Mouse (Mus musculus): ENCODE results near the gene Lcp1. TPM values are rescaled to one million over a fixed set of nuclear protein-coding genes. Genes with fewer than 3 reads are reported as not detected.

Lcp1 gene
- total and polyA plus RNA-seq, 3 experiments: 6.8 to 15.2 (median 14.3) TPM

DNA sequence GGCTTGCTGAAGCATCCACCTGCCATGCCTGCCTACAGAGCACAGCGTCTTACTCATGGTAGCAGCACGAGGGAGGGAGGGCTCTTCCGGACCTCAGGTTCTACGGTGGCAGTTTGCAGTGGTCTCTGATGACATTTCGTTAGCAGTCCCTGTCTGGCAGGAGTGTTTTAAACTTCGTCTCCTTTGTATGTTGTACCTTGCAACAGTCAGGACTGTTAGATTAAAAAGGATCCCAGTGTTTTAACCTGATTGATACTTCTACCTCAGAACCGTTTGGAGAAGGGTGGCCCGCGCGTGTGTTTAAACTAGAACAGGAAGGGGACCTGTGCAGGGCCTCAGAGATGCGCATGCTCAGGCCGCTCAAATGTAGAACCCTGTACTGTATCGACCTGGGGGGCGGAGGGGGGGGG, 47.5 kb downstream of the Lcp1 start:
- Histone ChIP-seq H3K79me2 (replicated peaks; ENCODE audit: control insufficient read depth, insufficient read depth, low read length) (no peaks in the 10 kb centered on the region), H3K9ac (ENCODE audit: low read depth, low read length) (no peak overlapping the region), H3K27ac (no peak overlapping the region), H3K4me1 (ENCODE audit: control insufficient read depth, insufficient read depth, low read length) (no peaks in the 10 kb centered on the region; the same call in 1 of the 2 replicates), H3K4me3 (no peak overlapping the region), H3K27me3 (ENCODE audit: control insufficient read depth, insufficient read depth, low read length) (no peaks in the 10 kb centered on the region), H3K36me3 (ENCODE audit: control insufficient read depth, insufficient read depth, low read length) (no peaks in the 10 kb centered on the region)
- TF ChIP-seq POLR2A (IDR thresholded peaks at IDR 0.05; ENCODE audit: insufficient read depth, low read depth, low read length) (no peak), EP300 (IDR thresholded peaks at IDR 0.05; ENCODE audit: insufficient read depth, low read depth, low read length) (no peak)
- DNase-seq: peak in 1 of 2 experiments; percentile 51
- WGBS: 77% methylated on average over 14 of the region's 14 CpGs
- intact Hi-C loops (cut with DNase I): no loop called here

DNA sequence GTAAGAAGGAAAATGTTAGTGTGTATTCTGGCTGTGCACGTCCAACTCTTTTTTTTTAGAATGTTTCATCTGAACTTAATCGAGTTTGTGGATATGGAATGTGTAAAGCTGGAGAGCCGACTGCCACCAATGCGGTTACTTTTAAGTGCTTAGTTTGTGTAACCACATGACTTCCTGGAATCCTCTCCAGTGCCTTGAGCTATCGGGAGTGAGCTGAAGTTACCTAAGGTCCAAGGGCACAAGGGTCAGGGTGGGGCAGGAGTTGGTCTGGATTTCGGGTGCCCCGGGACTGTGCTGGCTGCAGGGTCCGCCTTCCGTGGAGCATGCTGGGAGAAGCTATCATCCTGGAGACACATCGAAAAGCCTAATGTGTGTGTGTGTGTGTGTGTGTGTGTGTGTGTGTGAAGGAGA, 47.9 kb downstream of the Lcp1 start:
- no peak overlapping the region for H3K4me3 ChIP-seq
- no peaks in the 10 kb centered on the region; the same call in 1 of the 2 replicates for H3K4me1 ChIP-seq (ENCODE audit: control insufficient read depth, insufficient read depth, low read length)
- TF ChIP-seq CTCF (IDR thresholded peaks at IDR 0.05): no peak
- TF ChIP-seq POLR2A (IDR thresholded peaks at IDR 0.05; ENCODE audit: insufficient read depth, low read depth, low read length): no peak
- no peak for TF ChIP-seq EP300 (IDR thresholded peaks at IDR 0.05; ENCODE audit: insufficient read depth, low read depth, low read length)
- intact Hi-C loops (cut with DNase I): no loop called here
- no peaks in the 10 kb centered on the region for H3K27me3 ChIP-seq (ENCODE audit: control insufficient read depth, insufficient read depth, low read length)
- 54% methylated on average over 10 of the region's 10 CpGs for WGBS
- no peak overlapping the region for H3K27ac ChIP-seq
- peak overlapping the region; percentile 22 for H3K9ac ChIP-seq (ENCODE audit: low read depth, low read length)
- DNase-seq: no peak
- no peaks in the 10 kb centered on the region for H3K79me2 ChIP-seq (replicated peaks; ENCODE audit: control insufficient read depth, insufficient read depth, low read length)
- no peaks in the 10 kb centered on the region for H3K36me3 ChIP-seq (ENCODE audit: control insufficient read depth, insufficient read depth, low read length)

DNA sequence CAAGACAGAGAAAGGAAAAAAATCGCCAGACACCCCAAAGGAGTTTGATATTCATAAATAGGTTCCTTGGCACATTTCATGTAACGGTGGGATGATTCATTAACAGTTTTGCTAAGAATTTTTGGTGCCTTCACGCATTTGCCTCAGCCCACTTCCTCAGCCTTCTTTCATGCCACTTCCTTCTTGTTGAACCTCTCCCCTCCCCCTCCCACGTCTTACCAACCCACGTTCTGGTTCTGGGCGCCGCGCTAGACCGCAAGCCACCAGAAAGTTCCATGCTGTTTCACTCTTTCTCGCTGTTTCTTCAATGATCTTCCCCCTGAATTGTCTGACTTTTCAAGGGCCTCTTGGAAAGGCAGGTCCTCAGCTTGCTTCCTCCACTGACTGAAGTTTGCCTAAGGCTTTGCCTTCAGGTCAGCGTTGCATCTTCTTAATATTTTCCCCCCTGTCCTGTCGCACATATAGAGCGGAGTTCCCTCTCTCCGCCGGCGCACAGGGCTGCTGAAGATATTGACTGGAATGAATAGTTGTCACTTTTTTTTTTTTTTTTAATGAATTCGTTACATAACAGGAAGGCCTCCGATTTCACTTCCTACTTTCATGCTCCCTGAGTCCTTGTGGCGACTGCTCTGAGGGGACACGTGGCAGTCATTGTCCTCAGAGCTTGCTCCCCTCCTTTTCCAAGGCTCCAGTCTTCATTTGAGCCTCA, 48.5 kb downstream of the Lcp1 start:
- intact Hi-C loops (cut with DNase I): no loop called here
- Histone ChIP-seq H3K4me3 (no peak overlapping the region; the same call in 1 of the 2 replicates), H3K9ac (ENCODE audit: low read depth, low read length) (peak overlapping the region; percentile 14; the same call in 1 of the 2 replicates), H3K27me3 (ENCODE audit: control insufficient read depth, insufficient read depth, low read length) (no peaks in the 10 kb centered on the region), H3K27ac (no peak overlapping the region), H3K79me2 (replicated peaks; ENCODE audit: control insufficient read depth, insufficient read depth, low read length) (no peaks in the 10 kb centered on the region), H3K36me3 (ENCODE audit: control insufficient read depth, insufficient read depth, low read length) (no peaks in the 10 kb centered on the region), H3K4me1 (ENCODE audit: control insufficient read depth, insufficient read depth, low read length) (no peaks in the 10 kb centered on the region; the same call in 1 of the 2 replicates)
- 68% methylated on average over 20 of the region's 20 CpGs for WGBS
- DNase-seq: peak in 1 of 2 experiments; percentile 50
- TF ChIP-seq POLR2A (IDR thresholded peaks at IDR 0.05; ENCODE audit: insufficient read depth, low read depth, low read length) (no peak; the same call in 1 of the 2 replicates), EP300 (IDR thresholded peaks at IDR 0.05; ENCODE audit: insufficient read depth, low read depth, low read length) (0 out of 2 replicates have a peak, but pooled peaks have one; percentile 14)

GRCm38 (mm10) chr14:75180551-75180978, 49.7 kb downstream of the Lcp1 start:
- 66% methylated on average over 8 of the region's 8 CpGs for whole genome bisulfite sequencing
- peak in 1 of 2 experiments; percentile 28 for DNase-seq

GRCm38 (mm10) chr14:75181062-75181935, 50.4 kb downstream of the Lcp1 start:
- TF ChIP-seq EP300 (IDR thresholded peaks at IDR 0.05; ENCODE audit: insufficient read depth, low read depth, low read length) (no peak), CTCF (IDR thresholded peaks at IDR 0.05) (no peak), POLR2A (IDR thresholded peaks at IDR 0.05; ENCODE audit: insufficient read depth, low read depth, low read length) (no peak)
- Histone ChIP-seq H3K36me3 (ENCODE audit: control insufficient read depth, insufficient read depth, low read length) (no peaks in the 10 kb centered on the region), H3K4me1 (ENCODE audit: control insufficient read depth, insufficient read depth, low read length) (no peaks in the 10 kb centered on the region), H3K27ac (no peak overlapping the region), H3K4me3 (no peak overlapping the region), H3K79me2 (replicated peaks; ENCODE audit: control insufficient read depth, insufficient read depth, low read length) (no peaks in the 10 kb centered on the region), H3K9ac (ENCODE audit: low read depth, low read length) (no peak overlapping the region), H3K27me3 (ENCODE audit: control insufficient read depth, insufficient read depth, low read length) (no peaks in the 10 kb centered on the region)
- 69% methylated on average over 9 of the region's 9 CpGs for WGBS
- intact Hi-C loops (cut with DNase I): no loop called here
- DNase-seq: no peak

More at GRCm38 (mm10) chr14:75180551-75180978, 49.7 kb downstream of the Lcp1 start:
- Histone ChIP-seq H3K79me2 (replicated peaks; ENCODE audit: control insufficient read depth, insufficient read depth, low read length) (no peaks in the 10 kb centered on the region), H3K27me3 (ENCODE audit: control insufficient read depth, insufficient read depth, low read length) (no peaks in the 10 kb centered on the region), H3K4me3 (no peak overlapping the region), H3K36me3 (ENCODE audit: control insufficient read depth, insufficient read depth, low read length) (no peaks in the 10 kb centered on the region), H3K27ac (no peak overlapping the region), H3K9ac (ENCODE audit: low read depth, low read length) (no peak overlapping the region), H3K4me1 (ENCODE audit: control insufficient read depth, insufficient read depth, low read length) (no peaks in the 10 kb centered on the region; the same call in 1 of the 2 replicates)
- intact Hi-C loops (cut with DNase I): no loop called here
- no peak for TF ChIP-seq POLR2A (IDR thresholded peaks at IDR 0.05; ENCODE audit: insufficient read depth, low read depth, low read length)
- TF ChIP-seq EP300 (IDR thresholded peaks at IDR 0.05; ENCODE audit: insufficient read depth, low read depth, low read length): no peak
- no peak for TF ChIP-seq CTCF (IDR thresholded peaks at IDR 0.05)

Data from heart, adult 2 months (tissue).